Mouse (Mus musculus) ES-Bruce4 (cell line): ENCODE measurements around the gene Il1rl1. TPM values are rescaled to one million over a fixed set of nuclear protein-coding genes. Genes with fewer than 3 reads are reported as not detected.
A peak's percentile ranks its signal among the peaks of the same experiment; 100 is the strongest.

Experiments
- H3K27ac ChIP-seq: 2 replicates; pipeline ENCODE4 v1.5.1; 2012; ENCODE audit warnings: low read length, inconsistent platforms; ENCODE audit not compliant: insufficient read depth
- H3K27me3 ChIP-seq: 2 replicates; pipeline ENCODE4 v1.6.1; 2012; ENCODE audit warnings: mild to moderate bottlenecking, low read length, inconsistent platforms; ENCODE audit not compliant: control insufficient read depth, poor library complexity, insufficient read depth, severe bottlenecking
- H3K36me3 ChIP-seq: 2 replicates; pipeline ENCODE4 v1.6.1; 2012; ENCODE audit warnings: inconsistent platforms, mild to moderate bottlenecking, low read length, moderate library complexity; ENCODE audit not compliant: control insufficient read depth, poor library complexity, insufficient read depth, severe bottlenecking
- H3K4me1 ChIP-seq: one replicate; pipeline ENCODE4 v1.8.1; 2011; ENCODE audit warnings: low read length; ENCODE audit not compliant: control insufficient read depth, insufficient read depth
- H3K4me3 ChIP-seq: 2 replicates; pipeline ENCODE4 v1.5.1; 2011; ENCODE audit warnings: low read depth, mild to moderate bottlenecking, low read length
- H3K9ac ChIP-seq: 2 replicates; pipeline ENCODE4 v1.6.1; 2012; ENCODE audit warnings: low read depth, mild to moderate bottlenecking, inconsistent platforms; ENCODE audit not compliant: poor library complexity, severe bottlenecking
- H3K9me3 ChIP-seq: replicated peaks from 2 replicates; pipeline ENCODE4 v1.6.1; 2012; ENCODE audit warnings: mild to moderate bottlenecking, low read length, inconsistent platforms; ENCODE audit not compliant: control insufficient read depth, poor library complexity, insufficient read depth, severe bottlenecking
- CTCF ChIP-seq: IDR thresholded peaks from one replicate; pipeline ENCODE4 v1.8.1; 2011; ENCODE audit warnings: low read depth, low read length
- EP300 ChIP-seq: IDR thresholded peaks from 2 replicates; pipeline ENCODE4 v1.6.1; 2011; ENCODE audit warnings: low read depth, low read length; ENCODE audit not compliant: insufficient read depth
- POLR2A ChIP-seq: IDR thresholded peaks from one replicate; pipeline ENCODE4 v1.8.1; 2011; ENCODE audit warnings: low read length; ENCODE audit not compliant: insufficient read depth
- polyA plus RNA-seq: library from polyadenylated mRNA; stranded (reverse); fragments of >200 nt; gene quantifications from 2 replicates; pipeline ENCODE4 v1.2.4, GENCODE M21; 2011; ENCODE audit warnings: low read depth; ENCODE audit not compliant: missing spikeins, insufficient read depth, insufficient read length

Gene Il1rl1
- 0.18 and 0.41 TPM in 2 replicates for polyA plus RNA-seq

- Histone ChIP-seq H3K27me3 (no peaks in the 10 kb centered on the region), H3K4me1 (no peaks in the 10 kb centered on the region), H3K36me3 (no peaks in the 10 kb centered on the region), H3K27ac (no peak within 1 kb of the TSS), H3K9me3 (no peaks in the 10 kb centered on the region), H3K9ac (no peak within 1 kb of the TSS), H3K4me3 (no peak within 1 kb of the TSS)
- no peak for TF ChIP-seq CTCF
- no peak for TF ChIP-seq EP300
- TF ChIP-seq POLR2A: no peak
Observed at GRCm38 (mm10) chr1:40428910-40429675, at the start of gene Il1rl1. Gene Il1rl1 (plus strand): TSS chr1:40429570.

DNA sequence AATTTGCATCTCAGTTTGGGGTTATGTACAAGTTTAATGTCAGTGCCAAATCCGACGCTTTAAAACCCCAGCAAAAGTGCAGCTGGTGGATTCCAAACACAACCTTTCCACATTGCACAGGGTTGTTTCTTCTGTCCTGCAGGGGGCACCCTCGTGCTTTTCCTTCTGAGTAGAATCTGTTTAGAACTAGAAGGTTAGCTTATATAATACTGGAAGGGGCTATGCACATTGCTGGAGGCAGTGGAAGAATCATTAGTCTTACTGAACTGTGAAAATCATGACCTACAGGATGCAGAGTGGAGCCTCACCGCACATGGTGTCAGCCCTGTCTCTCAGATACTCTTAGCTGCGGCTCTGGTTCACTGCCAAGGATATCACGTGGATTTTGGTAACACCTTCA is 49.3 kb upstream of the Il1rl1 start:
- Histone ChIP-seq H3K4me1 (no peaks in the 10 kb centered on the region), H3K27me3 (no peaks in the 10 kb centered on the region), H3K36me3 (no peaks in the 10 kb centered on the region), H3K9ac (no peak overlapping the region), H3K9me3 (no peaks in the 10 kb centered on the region), H3K4me3 (no peak overlapping the region), H3K27ac (no peak overlapping the region)
- TF ChIP-seq EP300: no peak
- TF ChIP-seq CTCF: peak; percentile 16

- no peak overlapping the region for H3K27ac ChIP-seq
- no peak overlapping the region for H3K4me3 ChIP-seq
- no peaks in the 10 kb centered on the region for H3K27me3 ChIP-seq
- no peak overlapping the region for H3K9ac ChIP-seq
- TF ChIP-seq CTCF (no peak), EP300 (no peak), POLR2A (no peak)
- H3K36me3 ChIP-seq: no peaks in the 10 kb centered on the region
- H3K4me1 ChIP-seq: no peaks in the 10 kb centered on the region
- H3K9me3 ChIP-seq: no peaks in the 10 kb centered on the region
Observed at GRCm38 (mm10) chr1:40380990-40381389, 48.4 kb upstream of the Il1rl1 start.

GRCm38 (mm10) chr1:40382841-40383240 is 46.5 kb upstream of the Il1rl1 start:
- no peaks in the 10 kb centered on the region for H3K36me3 ChIP-seq
- TF ChIP-seq POLR2A (no peak), EP300 (no peak), CTCF (no peak)
- H3K9me3 ChIP-seq: no peaks in the 10 kb centered on the region
- H3K27me3 ChIP-seq: no peaks in the 10 kb centered on the region
- no peak overlapping the region for H3K4me3 ChIP-seq
- H3K9ac ChIP-seq: no peak overlapping the region
- no peaks in the 10 kb centered on the region for H3K4me1 ChIP-seq
- H3K27ac ChIP-seq: no peak overlapping the region

DNA sequence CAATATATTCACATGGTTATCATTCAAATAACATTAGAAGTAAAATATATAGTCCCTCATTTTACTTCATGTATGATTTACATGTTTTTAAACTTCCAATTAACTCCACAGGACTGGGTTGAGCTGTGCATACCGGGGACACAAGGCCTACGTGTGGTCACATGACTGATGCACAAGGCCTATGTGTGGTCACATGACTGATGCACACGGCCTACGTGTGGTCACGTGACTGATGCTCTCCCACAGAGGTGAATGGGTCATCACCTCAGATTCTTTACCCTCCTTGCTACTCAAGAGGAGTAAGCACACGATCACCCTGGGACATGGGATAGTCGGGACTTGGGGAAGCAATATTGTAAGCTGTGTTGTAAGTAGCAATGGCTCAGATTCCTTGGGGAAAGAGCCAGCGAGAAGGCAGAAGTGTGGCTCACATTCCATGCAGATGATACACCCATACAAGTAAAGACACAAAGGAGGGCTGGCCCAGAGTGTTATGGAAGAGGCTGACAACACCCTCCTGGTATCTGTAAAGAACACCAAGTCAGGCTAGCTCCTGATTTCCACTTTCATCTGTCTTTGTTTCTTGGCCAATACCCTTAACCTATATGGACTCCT is 44.3 kb upstream of the Il1rl1 start:
- Histone ChIP-seq H3K27ac (no peak overlapping the region), H3K4me3 (no peak overlapping the region), H3K27me3 (no peaks in the 10 kb centered on the region), H3K9me3 (no peaks in the 10 kb centered on the region), H3K4me1 (no peaks in the 10 kb centered on the region), H3K36me3 (no peaks in the 10 kb centered on the region), H3K9ac (no peak overlapping the region)
- no peak for TF ChIP-seq POLR2A
- TF ChIP-seq CTCF: no peak
- no peak for TF ChIP-seq EP300

DNA sequence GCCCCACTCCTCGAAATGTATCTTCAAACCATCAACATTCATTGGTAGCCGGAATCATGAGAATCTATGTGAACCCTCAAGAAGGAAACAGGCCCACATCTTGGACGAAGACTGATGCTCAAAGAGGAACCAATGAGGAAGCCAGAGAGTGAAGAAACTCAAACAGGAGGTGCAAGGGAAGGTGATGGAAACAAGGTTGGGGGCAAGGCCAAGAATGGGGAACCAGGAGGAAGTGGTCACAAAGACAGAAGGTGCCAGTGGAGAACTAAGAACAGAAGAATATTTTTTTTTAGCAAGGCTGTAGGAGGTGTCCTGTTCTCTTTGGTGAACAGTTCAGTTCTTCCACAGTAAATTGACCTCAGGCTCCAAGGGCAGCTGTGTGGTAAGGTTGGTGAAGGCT is 38.0 kb upstream of the Il1rl1 start:
- H3K4me1 ChIP-seq: no peaks in the 10 kb centered on the region
- H3K27me3 ChIP-seq: no peaks in the 10 kb centered on the region
- no peak overlapping the region for H3K9ac ChIP-seq
- H3K27ac ChIP-seq: no peak overlapping the region
- no peak overlapping the region for H3K4me3 ChIP-seq
- TF ChIP-seq EP300: no peak
- TF ChIP-seq CTCF: no peak
- no peak for TF ChIP-seq POLR2A
- no peaks in the 10 kb centered on the region for H3K36me3 ChIP-seq
- no peaks in the 10 kb centered on the region for H3K9me3 ChIP-seq
